Mouse (Mus musculus) embryonic facial prominence, embryonic 10.5 days (tissue): ENCODE data around the gene Atp11a. TPM values are rescaled to one million over a fixed set of nuclear protein-coding genes. Genes with fewer than 3 reads are reported as not detected.

Source experiments
- DNase-seq: peaks from one replicate; pipeline ENCODE4 v3.0.0-alpha.2; 2017; ENCODE audit warnings: low spot score
- H3K27ac ChIP-seq: fragments of 300-500 bp; sonication (generic); replicated peaks from 2 replicates; pipeline ENCODE4 v1.5.1; 2016; ENCODE audit warnings: mild to moderate bottlenecking
- H3K27me3 ChIP-seq: fragments of 300-500 bp; sonication (generic); replicated peaks from 2 replicates; pipeline ENCODE4 v1.6.1; 2016; ENCODE audit warnings: low read depth, mild to moderate bottlenecking; ENCODE audit not compliant: poor library complexity, severe bottlenecking
- H3K36me3 ChIP-seq: fragments of 300-500 bp; sonication (generic); replicated peaks from 2 replicates; pipeline ENCODE4 v1.6.1; 2016; ENCODE audit warnings: mild to moderate bottlenecking, moderate library complexity
- H3K4me1 ChIP-seq: fragments of 300-500 bp; sonication (generic); 2 replicates; pipeline ENCODE4 v1.6.1; 2016
- H3K4me3 ChIP-seq: fragments of 300-500 bp; sonication (generic); 2 replicates; pipeline ENCODE4 v1.5.1; 2016; ENCODE audit warnings: mild to moderate bottlenecking, moderate library complexity
- H3K9me3 ChIP-seq: fragments of 300-500 bp; sonication (generic); 2 replicates; pipeline ENCODE4 v1.6.1; 2016; ENCODE audit warnings: mild to moderate bottlenecking
- WGBS: fragments of 180-500 bp; shearing (Covaris S2); methylation state at CpG from one replicate; pipeline ENCODE4 v1.1.7; 2016; 5-methylcytosine and 5-hydroxymethylcytosine counted together
- polyA plus RNA-seq: library from polyadenylated mRNA; unstranded; fragments of >200 nt; fragmentation: Nextera tagmentation; extraction: Ambion mirVana; gene quantifications from 2 replicates; pipeline ENCODE4 v1.2.1, GENCODE M21; 2016

Gene Atp11a
- polyA plus RNA-seq, 1 experiment from 2014 or later = 9.8 TPM

GRCm38 (mm10) chr8:12905122-12905521 lies 148.3 kb downstream of the Atp11a start:
- Histone ChIP-seq H3K4me1 (peaks cover 31% of the 10 kb centered on the region), H3K4me3 (no peak overlapping the region), H3K27ac (no peak overlapping the region), H3K27me3 (no peaks in the 10 kb centered on the region), H3K36me3 (no peaks in the 10 kb centered on the region), H3K9me3 (no peaks in the 10 kb centered on the region)
- DNase-seq = no peak
- WGBS = 81% methylated on average over 5 of the region's 5 CpGs

GRCm38 (mm10) chr8:12905599-12906321 lies 148.9 kb downstream of the Atp11a start:
- no peak for DNase-seq
- Histone ChIP-seq H3K9me3 (no peaks in the 10 kb centered on the region), H3K4me3 (no peak overlapping the region), H3K27me3 (no peaks in the 10 kb centered on the region), H3K4me1 (peaks cover 34% of the 10 kb centered on the region), H3K27ac (peak overlapping the region; percentile 37), H3K36me3 (no peaks in the 10 kb centered on the region)
- WGBS = 84% methylated on average over 11 of the region's 11 CpGs

DNA sequence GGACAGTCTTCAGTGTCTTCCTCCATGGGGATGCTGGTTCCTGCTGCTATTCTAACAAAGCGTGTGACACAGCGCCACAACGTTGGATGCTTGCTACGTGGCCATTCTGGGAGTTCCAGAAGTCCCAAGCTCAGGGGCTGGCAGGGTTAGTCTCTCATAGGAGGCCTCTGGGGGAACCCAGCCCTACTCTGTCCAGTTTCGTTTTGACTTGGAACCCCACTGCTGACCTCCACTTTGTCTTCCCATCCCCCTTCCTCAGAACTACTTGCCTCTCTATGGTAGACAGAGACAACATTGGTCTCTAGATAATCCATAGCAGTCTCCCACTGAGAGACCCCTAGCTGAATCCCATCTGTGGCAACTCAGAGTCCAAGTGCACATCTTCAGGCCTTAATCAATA lies 149.8 kb downstream of the Atp11a start:
- no peak for DNase-seq
- H3K9me3 ChIP-seq = no peaks in the 10 kb centered on the region
- H3K4me3 ChIP-seq = no peak overlapping the region
- H3K4me1 ChIP-seq = peaks cover 43% of the 10 kb centered on the region
- 0 out of 2 replicates have a peak overlapping the region, but pooled peaks have one; percentile 37 for H3K27ac ChIP-seq
- WGBS = 62% methylated on average over 5 of the region's 5 CpGs
- H3K27me3 ChIP-seq = no peaks in the 10 kb centered on the region
- H3K36me3 ChIP-seq = no peaks in the 10 kb centered on the region

DNA sequence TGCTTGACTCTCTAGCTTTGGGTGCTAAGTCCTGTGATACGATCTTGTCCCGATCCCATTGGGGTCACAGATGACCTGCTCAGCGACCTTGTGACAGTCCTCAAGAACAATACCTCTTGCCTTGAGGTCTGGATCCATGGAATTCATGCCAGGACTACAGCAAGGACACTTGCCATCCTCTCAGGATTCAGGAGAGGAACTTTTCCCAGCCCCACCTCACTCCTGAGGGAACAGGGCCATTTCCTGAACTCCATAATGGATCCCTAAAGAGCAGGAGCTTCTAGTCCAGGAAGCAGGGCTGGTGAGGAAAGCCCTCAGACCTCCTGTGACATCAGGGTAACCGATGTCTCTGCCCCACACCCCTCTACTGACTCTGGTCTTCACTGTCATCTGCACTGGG lies 150.9 kb downstream of the Atp11a start:
- Histone ChIP-seq H3K36me3 (peaks cover 1% of the 10 kb centered on the region), H3K9me3 (no peaks in the 10 kb centered on the region), H3K4me3 (no peak overlapping the region), H3K27ac (no peak overlapping the region), H3K4me1 (peaks cover 44% of the 10 kb centered on the region), H3K27me3 (no peaks in the 10 kb centered on the region)
- 82% methylated on average over 4 of the region's 4 CpGs for WGBS
- DNase-seq = no peak

DNA sequence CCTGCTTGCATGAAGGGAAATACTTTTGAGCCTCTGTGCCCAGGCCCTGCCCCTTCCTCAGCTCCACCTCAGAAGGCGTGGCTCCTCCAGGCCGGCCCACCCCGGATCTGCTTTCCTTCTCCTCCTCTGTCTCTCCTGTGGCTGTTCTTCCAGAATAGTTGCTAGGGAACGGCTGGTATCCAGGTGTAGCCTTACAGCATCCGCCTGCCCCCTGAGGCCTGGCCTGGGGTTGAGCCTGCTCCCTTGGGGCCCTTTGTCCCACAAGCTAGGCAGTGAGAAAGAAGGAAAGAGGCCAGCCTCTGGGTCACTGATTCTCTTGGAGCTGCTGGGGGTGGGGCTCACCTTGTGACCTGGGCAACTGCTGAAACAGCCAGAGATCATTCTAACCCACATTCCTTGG lies 155.2 kb downstream of the Atp11a start:
- no peaks in the 10 kb centered on the region for H3K9me3 ChIP-seq
- WGBS = 22% methylated on average over 5 of the region's 5 CpGs
- DNase-seq = peak; percentile 84
- peaks cover 14% of the 10 kb centered on the region for H3K36me3 ChIP-seq
- H3K27ac ChIP-seq = peak overlapping the region; percentile 82
- peaks cover 39% of the 10 kb centered on the region for H3K4me1 ChIP-seq
- H3K27me3 ChIP-seq = peaks cover 11% of the 10 kb centered on the region
- peak overlapping the region; percentile 29; the same call in 1 of the 2 replicates for H3K4me3 ChIP-seq

- DNase-seq = peak; percentile 84
- peaks cover 14% of the 10 kb centered on the region for H3K36me3 ChIP-seq
- H3K4me3 ChIP-seq = peak overlapping the region; percentile 63
- 18% methylated on average over 42 of the region's 42 CpGs for WGBS
- peaks cover 43% of the 10 kb centered on the region for H3K4me1 ChIP-seq
- H3K27ac ChIP-seq = peak overlapping the region; percentile 80
- H3K27me3 ChIP-seq = peaks cover 13% of the 10 kb centered on the region
- H3K9me3 ChIP-seq = no peaks in the 10 kb centered on the region
Measured at GRCm38 (mm10) chr8:12915187-12916006, 158.6 kb downstream of the Atp11a start.

DNA sequence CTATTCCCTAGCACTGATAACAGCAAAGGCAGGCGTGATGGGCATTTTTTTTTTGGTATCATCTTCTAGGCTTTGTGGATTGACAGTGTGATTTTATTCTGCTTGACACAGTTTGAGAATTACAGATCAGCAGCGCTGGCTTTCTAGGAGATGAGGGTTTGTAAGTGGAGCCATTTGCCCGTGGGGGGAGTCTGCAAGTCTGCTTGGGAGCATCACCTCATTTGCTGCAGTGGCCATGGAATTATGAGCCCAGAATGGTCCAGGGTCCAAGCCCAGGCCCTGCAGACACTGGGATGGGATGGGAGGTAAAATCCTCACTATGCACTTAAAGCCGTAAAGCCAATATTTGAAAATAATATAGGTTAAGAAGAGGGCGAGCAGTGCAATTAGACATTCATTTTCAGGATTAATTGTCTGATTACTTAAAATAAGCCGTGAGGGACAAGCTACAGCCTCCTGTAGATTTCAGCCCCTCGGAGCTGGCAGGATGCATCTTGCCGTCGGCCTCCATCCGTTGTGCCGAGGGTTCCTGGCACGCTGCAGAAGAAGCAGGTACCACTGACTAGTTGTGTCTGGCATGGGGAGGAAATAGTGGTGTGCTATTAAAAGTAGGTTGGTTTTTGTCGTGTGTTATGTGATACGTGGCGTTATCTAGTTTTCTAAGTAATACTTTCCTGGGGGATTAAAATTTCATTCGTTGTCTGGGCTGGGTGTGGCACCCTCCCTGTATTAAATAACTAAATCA lies 159.5 kb downstream of the Atp11a start:
- Histone ChIP-seq H3K36me3 (peaks cover 14% of the 10 kb centered on the region), H3K4me1 (peaks cover 34% of the 10 kb centered on the region), H3K4me3 (peak overlapping the region; percentile 63), H3K27ac (peak overlapping the region; percentile 80; the same call in 1 of the 2 replicates), H3K27me3 (peaks cover 13% of the 10 kb centered on the region), H3K9me3 (no peaks in the 10 kb centered on the region)
- WGBS = 75% methylated on average over 16 of the region's 16 CpGs
- no peak for DNase-seq

DNA sequence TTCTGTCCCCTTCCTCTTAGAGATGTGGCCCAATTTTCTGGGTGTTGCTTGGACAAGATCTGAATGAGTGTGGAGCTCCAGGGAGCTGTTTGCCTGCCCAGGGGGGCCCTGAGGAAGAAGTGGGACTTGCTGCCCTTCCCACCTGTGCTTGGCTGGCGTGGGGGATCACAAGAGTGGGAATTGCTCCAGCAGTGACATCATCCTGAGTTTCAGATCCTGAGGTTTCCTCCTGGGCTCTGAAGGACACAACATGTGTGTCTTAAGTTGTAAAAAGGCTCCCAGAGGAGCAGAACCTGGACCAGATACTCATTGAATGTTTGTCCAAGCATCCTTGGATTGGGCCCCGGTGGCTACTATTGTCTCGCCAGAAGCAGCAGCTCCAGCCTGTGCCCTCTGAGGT lies 160.2 kb downstream of the Atp11a start:
- 92% methylated on average over 3 of the region's 3 CpGs for WGBS
- Histone ChIP-seq H3K27ac (no peak overlapping the region), H3K4me3 (no peak overlapping the region)

GRCm38 (mm10) chr8:12917831-12918230 lies 161.0 kb downstream of the Atp11a start:
- WGBS = 91% methylated on average over 4 of the region's 4 CpGs
- H3K27me3 ChIP-seq = peaks cover 13% of the 10 kb centered on the region
- peaks cover 21% of the 10 kb centered on the region for H3K4me1 ChIP-seq

More for the DNA sequence above, 160.2 kb downstream of the Atp11a start:
- peaks cover 14% of the 10 kb centered on the region for H3K36me3 ChIP-seq
- no peak for DNase-seq
- peaks cover 13% of the 10 kb centered on the region for H3K27me3 ChIP-seq
- no peaks in the 10 kb centered on the region for H3K9me3 ChIP-seq
- H3K4me1 ChIP-seq = peaks cover 27% of the 10 kb centered on the region

More at GRCm38 (mm10) chr8:12917831-12918230, 161.0 kb downstream of the Atp11a start:
- DNase-seq = no peak
- Histone ChIP-seq H3K36me3 (peaks cover 12% of the 10 kb centered on the region), H3K9me3 (no peaks in the 10 kb centered on the region), H3K27ac (no peak overlapping the region), H3K4me3 (no peak overlapping the region)

Other genes starting within 250 kb of the Atp11a start
- gene Spaca7, start 184.0 kb upstream of the Atp11a start, polyA plus RNA-seq = not detected in 2 replicates
- 52.7 and 56.3 TPM in 2 replicates for gene Tubgcp3, start 84.8 kb upstream of the Atp11a start, polyA plus RNA-seq
- 15.8 and 17.4 TPM in 2 replicates for gene Mcf2l, start 116.8 kb downstream of the Atp11a start, polyA plus RNA-seq